Mouse (Mus musculus): ENCODE measurements around the gene Ikzf4.
"Not testable (repeated sequence)": the region's sequence is repeated elsewhere in the genome, so short reads cannot be mapped to it uniquely, and the experiment has no call there.

DNA sequence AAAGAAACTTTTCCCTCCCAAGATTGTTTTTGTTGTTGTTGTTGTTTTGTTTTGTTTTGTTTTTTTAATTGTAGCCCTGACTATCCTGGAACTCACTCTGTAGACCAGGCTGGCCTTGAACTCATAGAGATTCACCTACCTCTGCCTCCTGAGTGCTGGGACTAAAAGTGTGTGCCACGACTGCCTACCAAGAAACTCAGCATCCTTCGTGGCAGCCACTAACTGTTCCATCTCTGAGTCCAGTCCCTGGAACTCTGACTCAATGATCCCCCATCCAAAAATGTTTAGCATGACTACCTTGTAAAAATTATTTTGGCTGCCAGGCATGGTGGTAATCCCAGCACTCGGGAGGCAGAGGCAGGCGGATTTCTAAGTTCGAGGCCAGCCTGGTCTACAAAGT is 26.6 kb downstream of the Ikzf4 start:
- TF ChIP-seq CTCF (IDR thresholded peaks at IDR 0.05; ENCODE audit: control insufficient read depth, insufficient read depth, low read length); POLR2A (IDR thresholded peaks at IDR 0.05; ENCODE audit: borderline replicate concordance, control insufficient read depth, low read depth, low read length): not testable (repeated sequence)

All from bone marrow, adult 2 months (tissue).